Mouse (Mus musculus) skeletal muscle tissue, adult 2 months (tissue): ENCODE results near the gene Xlr4a.
"Not testable (repeated sequence)": the region's sequence is repeated elsewhere in the genome, so short reads cannot be mapped to it uniquely, and the experiment has no call there.

Experiments used
- DNase-seq: peaks from one replicate; pipeline ENCODE4 v3.0.0-alpha.2; 2012; ENCODE audit warnings: low read depth, low spot score

The Xlr4a gene

GRCm38 (mm10) chrX:73082267-73083055 lies at the start of gene Xlr4a:
Gene Xlr4a, minus strand, starts transcription at chrX:73082478.
- DNase-seq = not testable (repeated sequence)

GRCm38 (mm10) chrX:73122859-73123829 lies 40.9 kb upstream of the Xlr4a start:
- not testable (repeated sequence) for DNase-seq

GRCm38 (mm10) chrX:73116747-73117146 lies 34.5 kb upstream of the Xlr4a start, which contains the start of gene Gm14685:
Gene Gm14685, plus strand, starts transcription at chrX:73117047.
- DNase-seq = not testable (repeated sequence)

GRCm38 (mm10) chrX:73096941-73097508 lies 14.7 kb upstream of the Xlr4a start, which contains the start of gene Xlr3a:
Gene Xlr3a, minus strand, starts transcription at chrX:73097095.
- DNase-seq = peak; percentile 0

DNA sequence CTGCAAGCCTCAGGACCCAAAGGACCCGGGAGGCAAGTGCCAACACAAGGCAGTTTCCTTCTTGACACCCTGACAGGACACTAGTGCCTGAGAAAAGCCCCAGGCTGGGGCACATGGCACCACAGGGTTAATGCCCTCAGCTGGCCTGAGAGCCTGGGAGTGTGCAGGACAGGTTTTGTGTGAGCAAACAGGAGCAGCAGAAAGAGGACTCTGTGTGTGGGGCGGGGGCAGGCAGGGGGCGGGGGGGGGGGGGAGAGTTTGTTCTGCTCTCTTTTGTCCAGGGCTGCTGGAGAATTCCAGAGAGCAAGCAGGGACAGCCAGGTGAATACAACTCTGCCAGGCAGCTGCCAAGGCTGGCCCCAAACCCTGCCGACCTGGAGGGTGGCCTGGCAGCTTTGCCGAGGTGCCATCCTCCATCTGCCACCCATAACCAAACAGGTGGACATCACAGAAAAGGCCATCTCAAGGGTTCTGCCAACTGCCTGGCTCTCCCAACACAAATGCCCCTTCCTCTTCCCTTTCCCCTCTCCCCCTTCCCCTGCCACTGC lies 15.4 kb downstream of the Xlr4a start:
- not testable (repeated sequence) for DNase-seq

GRCm38 (mm10) chrX:73064415-73064793 lies 17.9 kb downstream of the Xlr4a start, which contains the start of gene Pnma3:
Gene Pnma3, plus strand, starts transcription at chrX:73064787.
- no peak for DNase-seq

- no peak for DNase-seq
These were observed 18.5 kb downstream of the Xlr4a start for GRCm38 (mm10) chrX:73063512-73064414.

- no peak for DNase-seq
These were observed 20.0 kb downstream of the Xlr4a start for GRCm38 (mm10) chrX:73062323-73062722.

- no peak for DNase-seq
These were observed 20.8 kb downstream of the Xlr4a start for GRCm38 (mm10) chrX:73061528-73061927.

GRCm38 (mm10) chrX:73053860-73054563 lies 28.3 kb downstream of the Xlr4a start:
- DNase-seq = peak; percentile 91

DNA sequence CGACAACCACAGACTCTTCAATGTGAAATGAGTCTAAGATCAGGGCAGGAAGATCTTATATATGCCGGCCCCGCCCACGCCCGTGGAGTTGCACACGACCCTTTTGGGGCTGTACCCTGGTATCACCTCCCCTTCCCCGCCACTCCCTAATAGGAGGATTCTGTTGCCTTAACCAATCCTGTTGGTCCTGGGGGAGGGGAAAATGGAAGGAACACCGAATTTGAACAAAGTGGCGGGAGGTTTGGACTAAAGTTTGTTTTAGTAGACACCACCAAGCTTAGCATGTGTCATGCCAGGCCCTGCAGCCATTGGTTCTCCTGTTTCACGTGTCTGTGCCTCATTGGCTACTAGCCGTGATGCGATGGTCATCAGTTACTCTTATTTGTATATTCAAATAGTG lies 42.6 kb downstream of the Xlr4a start:
- no peak for DNase-seq

- DNase-seq = no peak
These were observed 43.4 kb downstream of the Xlr4a start for GRCm38 (mm10) chrX:73038831-73039230.

- no peak for DNase-seq
These were observed 45.3 kb downstream of the Xlr4a start, which contains the start of gene Pnma5 for GRCm38 (mm10) chrX:73037003-73037402. Gene Pnma5, minus strand, starts transcription at chrX:73037103.
